Mouse (Mus musculus): Measurements from ENCODE around the gene Ncmap.
A peak's percentile ranks its signal among the peaks of the same experiment; 100 is the strongest.

The Ncmap gene

GRCm38 (mm10) chr4:135397991-135398390 lies at the start of gene Ncmap:
Gene Ncmap, minus strand, starts transcription at chr4:135398227.
- peak; percentile 53 for DNase-seq (ENCODE audit: low spot score)

DNA sequence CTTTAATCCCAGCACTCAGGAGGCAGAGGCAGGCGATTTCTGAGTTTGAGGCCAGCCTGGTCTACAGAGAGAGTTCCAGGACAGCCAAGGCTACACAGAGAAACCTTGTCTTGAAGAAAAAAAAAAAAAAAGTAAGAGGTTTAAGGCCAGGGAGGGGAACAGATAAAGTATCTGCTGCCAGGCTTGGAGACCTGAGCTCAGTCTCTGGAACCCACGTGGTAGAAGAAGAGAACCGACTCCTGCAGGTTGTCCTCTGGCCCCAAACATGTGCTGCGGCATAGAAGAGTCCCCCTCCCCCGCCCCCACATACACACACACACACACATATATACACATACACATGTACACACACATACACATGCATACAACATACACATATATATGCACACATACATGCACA lies 44.4 kb upstream of the Ncmap start:
- DNase-seq (ENCODE audit: low spot score) = no peak

GRCm38 (mm10) chr4:135439904-135440522 lies 42.0 kb upstream of the Ncmap start:
- no peak for DNase-seq (ENCODE audit: low spot score)

GRCm38 (mm10) chr4:135439188-135439647 lies 41.2 kb upstream of the Ncmap start:
- DNase-seq (ENCODE audit: low spot score) = peak; percentile 58

GRCm38 (mm10) chr4:135437924-135438323 lies 39.9 kb upstream of the Ncmap start:
- no peak for DNase-seq (ENCODE audit: low spot score)

DNA sequence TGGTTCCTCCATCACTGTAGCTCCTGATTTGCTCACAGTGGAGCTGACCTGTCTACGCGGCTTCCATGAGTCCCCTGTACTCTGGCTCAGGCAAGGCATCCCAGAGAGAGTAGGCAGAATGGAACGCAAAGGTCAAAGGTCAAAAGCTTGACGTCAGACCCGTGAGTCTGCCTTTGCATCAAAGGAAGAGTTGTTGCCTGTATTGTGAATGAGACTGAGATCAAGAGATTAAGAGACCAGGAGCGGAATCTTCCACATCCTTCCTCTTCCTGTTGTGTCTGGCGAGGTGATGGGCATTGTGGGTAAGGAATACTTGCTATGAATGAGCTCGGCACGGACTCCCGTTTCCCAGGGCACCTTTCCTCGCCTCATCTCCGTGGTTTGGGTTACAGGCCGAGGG lies 38.3 kb upstream of the Ncmap start:
- DNase-seq (ENCODE audit: low spot score) = no peak

- DNase-seq (ENCODE audit: low spot score) = no peak
Observed at GRCm38 (mm10) chr4:135434395-135434789, 36.4 kb upstream of the Ncmap start.

- peak; percentile 92 for DNase-seq (ENCODE audit: low spot score)
Observed at GRCm38 (mm10) chr4:135433443-135434394, 35.7 kb upstream of the Ncmap start, which contains the start of gene Rcan3. Gene Rcan3, minus strand, starts transcription at chr4:135433853.

GRCm38 (mm10) chr4:135433086-135433442 lies 35.0 kb upstream of the Ncmap start:
- DNase-seq (ENCODE audit: low spot score) = no peak

DNA sequence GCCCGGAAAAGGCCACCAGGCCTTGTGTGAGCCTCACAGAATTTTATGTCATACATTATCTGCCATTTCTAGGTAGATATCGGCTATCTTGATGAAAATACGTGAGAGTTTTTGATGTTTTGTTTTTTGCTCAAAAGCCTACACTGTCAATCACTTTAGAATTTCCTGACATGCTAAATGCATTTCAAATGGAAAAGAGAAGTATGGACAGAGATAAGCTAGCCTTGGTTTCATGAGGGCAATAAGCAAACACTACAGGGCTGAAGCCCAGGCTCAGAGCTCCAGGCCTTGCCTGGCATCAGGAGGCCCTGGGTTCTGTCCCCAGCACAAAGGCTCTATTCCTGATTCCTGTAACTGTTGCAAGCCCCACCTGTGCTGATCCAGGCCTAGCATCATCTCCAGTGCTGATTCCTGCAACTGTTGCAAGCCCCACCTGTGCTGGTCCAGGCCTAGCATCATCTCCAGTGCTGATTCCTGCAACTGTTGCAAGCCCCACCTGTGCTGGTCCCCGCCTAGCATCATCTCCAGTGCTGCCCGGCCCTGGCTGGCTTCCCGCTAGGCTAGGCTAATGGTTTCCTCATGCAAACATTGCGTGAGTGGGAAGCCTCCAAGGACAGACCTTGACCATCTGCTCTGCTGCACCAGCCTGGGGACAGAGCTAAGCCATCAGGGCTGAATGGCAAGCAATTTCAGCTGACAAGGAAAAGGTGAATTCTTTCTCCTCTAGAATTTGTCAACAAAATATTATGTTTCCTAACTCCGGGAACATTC lies 32.1 kb upstream of the Ncmap start:
- no peak for DNase-seq (ENCODE audit: low spot score)

GRCm38 (mm10) chr4:135429383-135429782 lies 31.4 kb upstream of the Ncmap start:
- no peak for DNase-seq (ENCODE audit: low spot score)

DNA sequence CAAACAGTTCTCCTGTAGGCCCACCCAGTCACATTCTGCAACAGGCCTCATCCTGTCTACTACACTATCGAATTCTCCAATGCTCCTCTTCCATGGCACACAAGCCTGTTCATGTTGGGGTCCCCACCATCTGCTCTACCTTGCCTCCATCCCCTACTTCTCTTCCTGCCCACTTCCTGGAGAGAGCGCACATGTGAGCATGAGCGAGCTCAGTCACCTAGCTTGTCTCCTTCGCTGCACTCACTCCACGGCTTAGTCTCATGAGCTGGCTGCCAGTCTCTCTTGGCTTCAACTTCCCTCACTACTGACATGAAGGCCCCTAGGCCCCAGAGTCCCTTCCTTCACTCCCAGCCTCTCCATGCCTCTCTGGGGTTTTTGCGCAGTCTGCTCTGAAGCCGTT lies 28.6 kb upstream of the Ncmap start:
- no peak for DNase-seq (ENCODE audit: low spot score)

DNA sequence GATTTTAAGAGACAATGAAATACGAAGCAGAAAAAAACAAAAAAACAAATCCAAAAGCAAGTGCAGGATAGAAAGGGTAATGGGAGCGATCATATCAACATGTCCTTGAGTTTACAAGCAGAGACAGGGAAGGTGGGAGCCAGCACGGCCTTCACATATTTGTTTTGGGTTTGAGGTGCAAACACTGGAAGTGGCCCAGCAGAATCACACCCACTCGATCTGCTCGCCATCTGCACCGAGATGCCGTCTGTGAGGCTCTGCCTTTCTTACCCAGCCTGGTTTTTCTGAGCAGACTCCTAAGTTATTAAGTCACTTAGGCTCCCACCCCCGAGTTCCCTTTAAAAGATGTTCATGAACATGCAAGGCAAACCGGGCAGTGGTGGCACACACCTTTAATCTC lies 27.6 kb upstream of the Ncmap start:
- DNase-seq (ENCODE audit: low spot score) = no peak

DNA sequence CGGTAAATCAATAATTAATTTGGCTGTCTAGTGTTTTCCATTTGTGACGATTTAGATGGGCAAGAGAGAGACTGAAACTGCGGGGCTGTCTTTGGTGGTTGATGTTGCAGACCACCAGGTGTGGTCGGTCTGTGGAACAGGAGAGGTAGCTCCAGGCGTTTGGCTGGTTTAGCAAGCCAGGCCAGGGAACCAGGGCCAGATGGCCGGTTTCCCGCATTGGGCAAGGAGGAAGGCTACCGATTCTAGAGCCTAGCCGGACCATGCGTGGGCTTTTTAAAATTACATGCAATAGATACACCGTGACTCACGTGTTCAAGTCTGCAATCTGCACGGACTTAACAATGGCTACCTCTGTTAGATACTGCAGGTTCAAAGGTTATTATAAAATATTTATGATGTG lies 22.9 kb upstream of the Ncmap start:
- no peak for DNase-seq (ENCODE audit: low spot score)

DNA sequence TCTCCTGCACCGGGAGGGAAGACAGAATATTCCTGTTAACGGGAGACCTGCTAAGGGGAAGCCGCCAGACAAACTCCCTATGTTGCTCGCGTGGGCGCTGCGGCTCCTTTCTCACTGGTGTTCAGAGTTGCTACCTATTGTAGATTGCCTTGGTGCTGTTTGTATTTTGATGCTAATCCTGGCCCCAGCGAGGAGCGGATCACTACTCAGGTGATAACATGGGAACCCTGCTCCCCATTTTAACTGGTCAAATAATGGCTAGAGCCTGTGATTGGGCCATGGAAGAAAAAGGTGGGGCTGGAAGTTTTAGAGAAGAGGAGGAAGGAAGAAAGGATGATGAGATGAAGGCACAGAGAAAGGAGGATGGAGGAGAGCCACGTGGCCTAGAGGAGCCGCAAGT lies 22.4 kb upstream of the Ncmap start:
- DNase-seq (ENCODE audit: low spot score) = no peak

- DNase-seq (ENCODE audit: low spot score) = no peak
Observed at GRCm38 (mm10) chr4:135419996-135420395, 22.0 kb upstream of the Ncmap start.

GRCm38 (mm10) chr4:135416367-135416766 lies 18.3 kb upstream of the Ncmap start:
- no peak for DNase-seq (ENCODE audit: low spot score)

DNA sequence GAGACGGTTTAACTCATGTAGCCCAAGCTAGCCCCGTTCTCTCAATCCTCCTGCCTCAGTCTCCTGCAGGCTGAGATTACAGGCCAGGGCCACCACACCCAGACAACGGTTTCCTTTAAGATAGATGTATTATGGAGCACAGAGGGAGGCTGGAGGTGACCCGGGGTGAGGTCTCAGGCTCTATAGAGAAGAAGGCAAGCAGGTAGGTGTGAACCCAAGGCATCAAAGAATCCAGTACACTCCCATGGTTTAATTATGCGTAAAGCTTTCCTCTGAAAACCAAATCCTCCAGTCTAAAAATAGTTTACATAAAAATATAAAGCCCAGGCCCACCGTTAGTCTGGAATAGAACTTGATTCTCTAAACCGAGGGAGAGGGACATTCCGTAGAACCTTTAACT lies 15.5 kb upstream of the Ncmap start:
- no peak for DNase-seq (ENCODE audit: low spot score)

DNA sequence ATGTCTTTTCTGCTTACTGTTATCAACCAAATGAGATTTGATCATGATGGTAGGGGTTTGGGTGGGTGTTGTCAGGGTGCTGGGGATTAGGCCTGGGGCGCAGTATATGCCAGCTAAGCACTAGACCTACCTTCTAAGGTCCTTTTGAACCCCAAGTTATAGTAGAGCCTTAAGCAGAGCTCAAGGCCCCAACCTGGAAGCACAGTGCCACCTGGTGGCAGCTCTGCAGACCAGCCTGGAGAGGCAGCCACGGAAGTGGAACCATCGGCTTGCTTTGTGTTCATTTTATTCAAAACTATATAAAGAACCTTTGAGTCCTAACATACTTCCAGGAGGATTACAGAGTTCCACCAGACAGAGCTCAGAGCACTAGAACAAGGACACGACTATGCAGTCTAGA lies 13.6 kb upstream of the Ncmap start:
- peak; percentile 82 for DNase-seq (ENCODE audit: low spot score)

GRCm38 (mm10) chr4:135406180-135406579 lies 8.2 kb upstream of the Ncmap start:
- peak; percentile 46 for DNase-seq (ENCODE audit: low spot score)

- DNase-seq (ENCODE audit: low spot score) = no peak
Observed at GRCm38 (mm10) chr4:135404916-135405315, 6.9 kb upstream of the Ncmap start.

DNA sequence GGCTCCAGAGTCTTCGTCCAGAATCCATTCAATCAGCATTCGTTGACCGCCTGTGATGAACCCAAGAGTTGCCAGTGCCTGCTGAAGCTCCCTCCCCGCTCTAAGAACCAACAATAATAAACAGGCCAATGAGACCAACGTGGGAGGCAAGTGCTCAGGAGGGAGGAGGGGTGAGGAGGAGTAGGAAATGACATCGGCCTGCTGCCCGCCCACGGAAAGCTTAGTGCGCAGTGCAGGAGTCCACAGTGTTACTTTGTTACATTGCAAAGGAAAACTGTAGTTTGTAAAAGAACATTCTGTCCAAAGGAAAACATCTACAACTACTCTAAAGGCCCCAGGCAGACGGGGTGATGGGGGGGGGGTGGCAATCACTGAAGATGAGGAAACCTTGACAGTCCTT lies 6.0 kb upstream of the Ncmap start:
- peak; percentile 78 for DNase-seq (ENCODE audit: low spot score)

DNA sequence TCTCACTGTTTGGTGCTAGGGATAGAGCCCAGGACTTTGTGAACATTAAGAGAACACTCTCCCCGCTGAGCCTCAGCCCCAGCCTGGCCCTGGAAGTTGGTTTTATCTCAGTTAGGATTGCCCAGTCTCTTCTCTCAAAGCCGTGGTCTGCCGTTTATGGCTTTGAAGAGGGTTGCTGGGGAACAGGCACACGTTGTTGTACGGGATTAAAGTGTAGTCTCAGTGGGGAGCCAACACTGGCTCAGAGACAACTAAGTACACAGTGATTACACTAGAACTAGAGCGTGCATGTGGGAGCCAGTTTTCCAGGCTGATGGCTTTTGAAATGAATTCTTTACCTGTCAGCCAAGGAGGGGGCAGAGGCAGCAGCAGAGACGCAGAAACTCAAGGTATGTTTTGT lies 3.9 kb upstream of the Ncmap start:
- DNase-seq (ENCODE audit: low spot score) = no peak
